Mouse (Mus musculus) hematopoietic stem cell, adult 5-6 weeks (primary cell): ENCODE data around the gene Myt1l. TPM values are rescaled to one million over a fixed set of nuclear protein-coding genes. Genes with fewer than 3 reads are reported as not detected.

Source experiments
- ATAC-seq, 2 experiments: fragments of 125-278 bp in 1 of 2; replicated peaks in 1 of 2; 2 replicates each; pipeline ENCODE4 v1.8.0; 2016 to 2017; ENCODE audit warnings: inconsistent platforms in 2 of 2, mild to moderate bottlenecking in 2 of 2, moderate number of reproducible peaks in 2 of 2, low read depth in 1 of 2, moderate TSS enrichment in 1 of 2; ENCODE audit not compliant: low FRiP score in 2 of 2, poor library complexity in 2 of 2, severe bottlenecking in 2 of 2, insufficient read depth in 1 of 2, low TSS enrichment in 1 of 2
- total RNA-seq: library from RNA; stranded (forward); fragments of 172-1452, 232-1000 nt; gene quantifications from 2 replicates; pipeline ENCODE4 v1.2.3, GENCODE M21; 2017

Myt1l gene
- total RNA-seq, 1 experiment from 2014 or later: not detected

DNA sequence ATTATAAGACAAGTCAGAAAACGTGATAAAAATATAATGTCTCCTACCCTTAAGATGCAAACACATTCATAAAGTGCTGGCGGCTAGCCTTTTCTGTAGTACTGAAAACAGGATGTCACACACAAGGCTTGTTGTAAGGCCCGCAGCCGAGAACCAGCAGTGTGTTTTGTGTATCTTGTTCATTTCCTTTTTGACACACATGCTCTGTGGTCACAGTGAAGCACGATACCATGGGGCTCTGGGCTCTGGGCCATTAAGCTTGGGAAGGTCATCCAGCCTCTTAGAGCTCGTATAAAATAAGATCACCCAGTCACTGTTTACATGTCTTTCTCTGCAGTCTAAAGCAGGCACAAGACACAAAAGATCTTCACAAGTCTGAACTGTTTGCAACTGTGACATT lies 288.6 kb downstream of the Myt1l start:
- ATAC-seq: no peak

GRCm38 (mm10) chr12:29822216-29822615 lies 294.0 kb downstream of the Myt1l start:
- ATAC-seq: no peak

GRCm38 (mm10) chr12:29823766-29824417 lies 295.7 kb downstream of the Myt1l start:
- ATAC-seq: no peak

GRCm38 (mm10) chr12:29830571-29830970 lies 302.4 kb downstream of the Myt1l start:
- ATAC-seq: no peak

- no peak for ATAC-seq
These were observed 303.2 kb downstream of the Myt1l start for GRCm38 (mm10) chr12:29831356-29831755.

DNA sequence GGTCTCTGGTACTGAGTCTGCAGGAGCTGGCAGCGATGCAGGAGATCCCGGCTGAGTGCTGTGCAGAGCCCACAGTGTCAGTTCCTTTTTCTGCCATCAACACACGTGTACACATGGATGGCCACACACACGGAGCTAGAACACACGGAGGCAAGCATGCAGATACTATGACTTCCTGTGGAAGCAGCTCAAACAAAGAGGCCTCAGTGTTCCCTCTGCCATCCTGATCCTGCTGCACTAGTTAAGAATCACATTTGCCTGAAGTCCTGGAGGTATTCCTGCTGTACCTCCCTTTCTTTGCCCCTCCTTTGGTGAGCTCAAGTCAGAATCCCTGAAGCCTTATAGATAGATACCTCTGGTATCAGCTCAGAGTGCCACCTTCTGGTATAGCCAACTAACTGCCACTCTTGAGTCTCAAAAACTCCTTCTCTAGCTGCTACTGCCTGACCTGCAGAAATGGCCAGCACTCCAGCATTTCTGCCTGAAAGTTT lies 309.2 kb downstream of the Myt1l start:
- no peak; a peak in 1 of 4 replicates for ATAC-seq

GRCm38 (mm10) chr12:29838421-29838820 lies 310.2 kb downstream of the Myt1l start:
- no peak for ATAC-seq

DNA sequence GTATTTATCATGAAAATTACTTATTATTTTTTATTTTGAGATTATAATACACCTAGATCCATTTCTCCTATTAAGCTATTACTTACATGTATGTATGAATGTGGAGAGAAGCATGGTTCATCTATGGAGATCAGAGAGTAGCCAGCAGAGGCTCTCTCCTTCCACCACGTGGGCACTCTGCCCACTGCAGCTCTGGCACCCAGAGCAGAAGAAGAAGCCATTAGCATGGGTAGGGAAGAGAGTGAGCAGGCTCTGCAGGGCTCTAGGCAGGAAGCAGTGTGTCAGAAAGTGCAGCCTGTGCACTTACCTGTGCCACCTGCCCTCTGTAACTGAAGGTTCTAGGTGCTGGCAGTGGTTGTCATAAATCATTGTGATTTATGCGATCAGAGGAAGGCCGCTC lies 321.8 kb downstream of the Myt1l start:
- no peak for ATAC-seq

DNA sequence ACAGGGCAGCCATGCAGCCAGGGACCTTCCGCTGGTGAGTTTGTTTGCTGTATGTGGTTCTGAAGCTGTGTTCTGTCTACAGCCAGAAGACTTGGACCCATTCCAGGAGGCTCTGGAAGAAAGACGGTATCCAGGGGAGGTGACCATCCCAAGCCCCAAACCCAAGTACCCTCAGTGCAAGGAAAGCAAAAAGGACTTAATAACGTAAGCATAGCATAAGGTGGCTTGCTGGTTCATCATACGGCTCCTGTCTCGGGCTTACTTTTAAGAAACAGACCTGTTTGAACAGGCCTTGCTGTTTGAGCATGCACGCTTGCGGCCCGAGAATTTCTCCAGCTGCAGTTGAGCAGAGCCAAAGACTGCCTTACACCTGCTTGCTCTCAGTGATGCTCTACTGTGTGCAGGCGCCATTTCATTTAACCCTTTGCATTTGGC lies 326.0 kb downstream of the Myt1l start:
- ATAC-seq: no peak

- peak; percentile 36 to 56; a peak in 1 of 4 replicates for ATAC-seq
These were observed 326.8 kb downstream of the Myt1l start for GRCm38 (mm10) chr12:29855007-29855406.

DNA sequence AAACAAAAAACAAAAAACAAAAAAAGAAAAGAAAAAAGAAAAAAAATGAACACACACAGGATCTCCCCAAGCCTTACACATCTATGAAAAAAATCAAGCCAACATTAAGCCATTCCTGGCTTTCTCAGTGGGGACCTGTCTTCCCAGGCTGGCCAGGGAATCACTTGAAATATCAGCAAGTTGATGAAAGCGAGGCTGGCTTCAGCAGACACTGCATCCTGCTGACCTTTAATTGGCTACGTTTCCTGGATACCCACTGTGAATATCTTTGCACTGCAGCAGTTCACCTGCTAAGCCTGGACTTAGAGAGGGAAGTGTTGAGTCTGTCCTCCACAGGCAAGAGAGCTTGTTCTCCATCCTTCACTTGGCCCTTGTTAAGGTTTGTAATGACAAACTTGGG lies 332.8 kb downstream of the Myt1l start:
- no peak for ATAC-seq

DNA sequence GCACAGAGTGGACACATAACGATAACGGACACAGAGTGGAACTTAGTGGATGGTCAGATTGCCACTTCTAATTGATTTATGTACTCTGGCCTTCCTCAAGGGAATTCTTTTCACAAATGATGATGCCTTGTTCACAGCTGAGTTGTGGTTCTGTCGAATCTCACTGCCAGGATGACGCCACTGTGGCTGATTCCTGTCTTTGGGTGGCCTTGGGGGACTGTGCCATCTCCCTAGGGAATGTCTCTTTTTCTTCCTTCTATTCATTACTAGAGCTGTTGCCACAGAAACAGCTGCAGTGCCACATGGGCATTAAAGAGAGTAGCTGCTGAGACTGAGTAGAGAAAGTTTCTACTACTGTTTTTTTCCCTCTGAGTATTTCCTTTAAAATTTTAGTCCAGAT lies 340.1 kb downstream of the Myt1l start:
- no peak for ATAC-seq

- ATAC-seq: no peak
These were observed 340.6 kb downstream of the Myt1l start for GRCm38 (mm10) chr12:29868781-29869180.

DNA sequence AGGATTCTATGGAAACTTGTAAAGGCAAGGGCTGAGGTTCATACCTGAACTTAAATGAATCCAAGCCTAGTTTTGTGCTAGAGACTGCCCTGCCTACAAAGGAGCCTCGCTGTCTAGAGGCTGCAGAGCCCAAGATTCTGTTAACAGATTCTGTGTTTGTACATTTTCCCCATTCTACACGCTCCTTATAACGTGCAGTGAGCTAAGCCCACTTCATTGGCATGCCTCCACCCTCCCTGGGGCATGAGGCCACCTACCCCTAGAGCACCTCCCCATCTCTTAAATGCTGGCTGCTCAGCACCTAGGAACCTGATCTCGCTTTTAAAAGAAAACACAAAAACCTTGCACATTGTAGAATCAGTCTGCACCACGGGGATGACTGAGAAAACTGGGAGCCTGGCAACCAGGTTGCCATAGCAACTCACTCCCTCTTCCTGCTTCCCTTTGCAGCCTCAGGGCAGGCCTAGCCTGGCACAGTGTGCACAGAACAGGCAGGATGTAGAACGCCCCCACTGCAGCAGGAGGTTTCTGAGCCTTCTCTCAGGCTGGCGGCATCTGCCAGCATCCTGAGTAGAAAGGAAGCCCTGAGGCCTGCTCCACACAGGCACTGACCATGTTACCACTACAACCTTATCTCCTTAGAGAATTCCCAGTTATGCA lies 344.1 kb downstream of the Myt1l start:
- no peak for ATAC-seq

DNA sequence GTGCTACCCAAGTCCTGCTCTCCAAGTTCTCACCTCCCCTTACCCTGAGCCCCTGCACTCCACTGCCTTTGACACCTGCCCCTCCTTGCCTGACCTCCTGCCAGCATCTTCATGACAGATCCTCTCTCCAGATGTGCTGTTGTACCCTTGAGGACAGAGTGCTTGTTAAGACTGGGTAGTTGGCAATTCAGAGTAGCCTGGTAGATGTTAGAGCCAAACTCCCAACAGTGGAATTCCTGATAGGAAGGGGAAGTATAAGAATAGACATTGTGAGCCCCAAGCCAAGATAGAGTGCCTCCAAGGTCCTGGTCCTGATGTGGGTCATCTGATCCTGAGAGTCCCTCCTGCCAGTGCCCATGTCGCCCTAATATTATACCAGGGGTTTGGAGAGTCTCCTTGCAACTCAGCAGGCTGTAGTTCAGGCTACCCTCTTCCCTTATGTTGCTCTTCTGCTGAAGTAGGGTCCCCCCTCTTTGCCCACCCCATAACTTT lies 345.1 kb downstream of the Myt1l start:
- ATAC-seq: no peak

DNA sequence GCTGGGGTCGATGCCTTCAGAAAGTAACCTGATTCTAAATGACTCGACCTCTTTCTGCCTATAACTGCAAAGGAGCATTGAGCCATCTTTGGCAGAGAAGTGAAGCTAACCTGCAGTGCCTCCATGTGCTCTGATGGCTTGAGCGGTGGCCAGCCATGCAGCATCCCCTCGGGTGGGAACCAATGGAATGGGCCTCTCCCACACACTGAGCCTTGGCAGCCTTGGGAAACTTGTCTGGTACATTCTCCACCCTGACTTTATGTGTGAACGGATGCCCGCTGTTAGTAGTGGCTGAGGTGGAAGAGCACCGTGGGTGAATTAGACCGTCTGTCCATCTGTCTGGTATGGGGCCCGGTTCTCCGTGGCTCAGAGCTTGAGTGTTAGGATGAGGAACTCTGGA lies 349.8 kb downstream of the Myt1l start:
- no peak for ATAC-seq

DNA sequence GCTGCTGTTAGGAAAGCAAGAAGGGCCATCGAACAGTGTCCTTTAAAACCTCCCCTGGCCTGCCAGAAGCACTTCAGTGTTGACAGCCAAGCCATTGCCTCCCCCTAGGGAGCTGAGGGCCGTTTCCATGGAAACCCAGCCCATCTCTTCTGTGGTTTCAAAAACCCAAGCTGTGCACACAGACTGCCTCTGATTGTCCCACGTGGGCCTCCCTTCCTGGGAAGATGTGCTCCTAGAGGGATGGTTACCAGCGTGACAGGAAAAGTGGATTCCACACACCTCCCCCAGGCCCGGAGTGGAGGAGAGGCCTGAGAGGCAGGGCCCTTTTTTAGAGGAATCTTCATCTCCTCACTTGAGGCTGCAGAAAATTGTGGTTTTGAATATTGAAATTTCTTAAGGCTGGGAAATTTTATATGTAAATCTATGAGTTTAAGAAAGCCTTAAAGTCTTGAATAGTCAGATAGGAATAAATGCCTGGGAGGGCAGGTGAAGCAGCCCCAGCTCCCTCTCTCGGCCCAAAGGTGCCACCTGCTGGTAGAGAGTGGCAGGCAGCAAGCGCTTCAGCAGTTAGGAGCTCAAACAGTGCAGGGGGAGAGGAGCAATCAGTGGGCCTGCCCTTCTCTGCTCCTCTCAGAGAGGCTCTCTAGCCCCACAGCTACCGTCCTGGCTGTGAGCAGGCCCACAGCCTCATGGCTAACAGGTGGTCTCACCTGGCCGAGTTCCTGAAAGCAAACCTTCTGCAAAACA lies 354.9 kb downstream of the Myt1l start:
- peak; percentile 56 to 78; a peak in 3 of 4 replicates for ATAC-seq

- ATAC-seq: no peak
These were observed 356.2 kb downstream of the Myt1l start for GRCm38 (mm10) chr12:29884376-29884775.
